Mouse (Mus musculus) cortical plate, adult 2 months (tissue): Measurements from ENCODE around the gene Cpsf4.

Source experiments
- CTCF ChIP-seq: fragments of 200-500 bp; IDR thresholded peaks from 2 replicates; pipeline ENCODE4 v1.5.1; 2011; ENCODE audit warnings: mild to moderate bottlenecking, control low read depth, low read length; ENCODE audit not compliant: insufficient read depth; ENCODE audit errors: extremely low read depth
- POLR2A ChIP-seq: fragments of 200-500 bp; IDR thresholded peaks from 2 replicates; pipeline ENCODE4 v1.6.1; 2011; ENCODE audit warnings: mild to moderate bottlenecking, low read length, control low read depth; ENCODE audit not compliant: insufficient read depth; ENCODE audit errors: extremely low read depth

DNA sequence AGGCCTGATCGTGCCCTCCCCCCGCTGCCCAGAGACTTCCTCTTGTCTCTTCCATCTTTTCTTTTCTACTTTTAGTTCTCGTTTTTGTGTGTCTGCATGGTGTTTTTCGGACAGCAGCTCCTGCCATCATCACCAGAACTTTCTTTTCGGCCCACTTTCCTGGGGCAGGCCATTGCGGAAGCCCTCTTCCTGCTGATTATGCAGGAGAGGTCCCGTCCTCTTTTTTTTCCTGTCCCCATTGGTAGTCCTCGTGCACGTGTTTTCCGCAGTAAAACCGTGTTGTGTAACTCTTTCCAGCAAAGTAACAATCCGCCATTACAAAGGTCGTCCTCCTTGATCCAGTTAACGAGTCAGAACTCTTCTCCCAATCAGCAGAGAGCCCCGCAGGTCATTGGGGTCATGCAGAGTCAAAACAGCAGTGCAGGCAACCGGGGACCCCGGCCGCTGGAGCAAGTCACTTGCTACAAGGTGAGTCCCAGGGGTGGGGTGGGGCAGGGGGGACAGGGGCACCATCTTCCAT is 11.5 kb downstream of the Cpsf4 start:
- TF ChIP-seq CTCF (no peak), POLR2A (no peak)
